Mouse (Mus musculus) adrenal gland, adult 8-10 months (tissue): Measurements from ENCODE around the gene Upp2. TPM values are rescaled to one million over a fixed set of nuclear protein-coding genes. Genes with fewer than 3 reads are reported as not detected.
A peak's percentile ranks its signal among the peaks of the same experiment; 100 is the strongest.

Experiments used
- DNase-seq: peaks from one replicate; pipeline ENCODE4 v3.0.0; 2022
- total RNA-seq, 4 experiments: library from RNA; stranded (reverse); gene quantifications; 2 replicates each; pipeline ENCODE4 v1.2.4; 2022

Upp2 gene
- total RNA-seq, 4 experiments from 2014 or later: 11.2 to 25.6 (median 20.1) TPM

DNA sequence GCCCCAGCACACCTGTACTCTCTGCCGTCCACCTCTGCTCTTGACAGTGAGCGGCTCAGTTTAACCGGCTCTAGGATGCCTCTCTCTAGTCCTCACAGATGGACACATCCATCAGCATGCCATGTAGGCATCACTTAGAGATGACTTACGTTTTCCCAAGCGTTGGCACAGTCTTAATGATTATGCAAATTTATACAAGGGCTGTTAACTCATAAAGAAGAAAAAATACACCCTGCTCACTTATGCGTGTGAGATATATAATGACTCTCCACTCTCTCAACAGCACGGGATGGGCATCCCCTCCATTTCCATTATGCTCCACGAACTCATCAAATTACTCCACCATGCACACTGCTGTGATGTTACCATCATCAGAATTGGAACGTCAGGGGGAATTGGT is 206.7 kb downstream of the Upp2 start:
- DNase-seq: no peak

DNA sequence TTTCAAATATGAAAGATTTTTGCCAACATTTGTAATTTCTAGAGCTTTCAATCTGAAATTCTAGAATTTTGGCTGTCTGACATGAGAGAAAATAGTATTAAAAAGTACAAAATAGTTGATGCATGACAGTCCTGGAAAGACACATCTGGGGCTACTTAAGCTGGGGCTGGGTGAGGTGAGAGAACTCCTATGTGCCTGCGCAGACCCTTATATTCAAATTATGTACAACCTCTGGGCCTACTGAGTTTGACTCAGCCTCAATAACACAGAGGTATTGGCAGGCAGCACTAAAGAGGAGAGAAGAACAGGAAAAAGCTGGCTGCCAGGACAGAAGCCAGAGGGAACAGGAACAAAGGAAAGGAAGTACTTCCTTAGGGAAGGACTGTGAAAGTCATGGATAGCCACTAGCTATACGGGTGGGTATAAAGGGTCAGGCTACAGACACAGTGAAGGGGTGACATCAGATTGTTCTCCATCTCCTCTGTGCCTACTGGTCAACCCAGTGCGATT is 211.9 kb downstream of the Upp2 start:
- no peak for DNase-seq

DNA sequence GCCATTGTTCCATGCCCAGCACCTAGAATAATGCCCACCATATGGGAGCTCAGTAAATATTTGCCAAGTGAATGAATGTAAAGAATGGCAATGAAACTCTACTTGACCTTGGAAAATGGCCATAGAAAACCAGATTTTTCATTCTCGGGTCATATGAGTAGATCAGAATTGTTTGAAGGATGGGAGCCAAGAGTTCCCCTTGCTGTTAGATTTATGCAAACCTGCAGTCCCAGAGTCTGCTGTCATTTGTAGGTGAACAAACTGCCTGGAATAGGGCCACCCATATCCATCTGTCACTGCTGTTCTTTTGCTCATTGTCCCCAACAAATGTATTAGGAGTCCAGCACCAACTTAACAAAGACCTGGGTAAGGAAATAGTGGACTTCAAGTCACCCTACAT is 216.4 kb downstream of the Upp2 start:
- no peak for DNase-seq

DNA sequence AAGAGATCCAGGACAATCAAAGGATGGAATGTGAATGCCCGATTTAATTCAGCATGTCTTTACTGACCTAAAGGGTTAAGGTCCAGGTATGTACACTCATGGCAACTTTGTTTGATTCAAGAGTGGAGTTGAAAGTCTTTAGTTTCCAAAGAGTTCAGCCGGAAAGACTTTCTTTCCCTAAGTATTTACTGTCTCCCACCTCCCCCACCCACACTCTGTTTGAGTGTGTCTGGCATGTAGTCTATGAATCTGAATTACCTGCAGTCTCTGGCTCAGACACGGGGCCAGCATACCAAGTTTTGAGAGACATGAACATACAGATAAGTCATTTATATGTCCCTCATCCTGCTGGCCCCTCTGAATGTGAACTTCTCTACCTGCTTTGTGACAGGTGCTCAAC is 219.1 kb downstream of the Upp2 start:
- no peak for DNase-seq

DNA sequence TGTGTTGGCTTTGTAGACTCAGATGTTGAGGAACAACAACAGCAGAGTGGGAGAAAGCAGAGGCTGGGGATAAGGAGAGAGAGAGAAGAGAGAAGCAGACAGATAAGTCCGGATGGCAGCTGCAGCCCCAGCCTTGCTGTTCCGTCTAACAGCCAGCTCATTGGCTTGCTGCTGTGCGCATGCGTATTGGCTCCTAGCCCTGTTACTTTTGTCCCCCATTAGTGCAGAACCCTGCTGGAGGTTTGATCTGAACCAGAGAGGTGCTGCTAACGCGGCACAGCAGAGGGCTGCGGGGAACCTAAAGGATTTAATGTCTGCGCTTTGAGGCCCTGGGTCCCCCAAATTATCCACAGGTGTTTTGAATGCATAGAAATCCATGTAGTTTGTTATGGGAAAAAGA is 219.6 kb downstream of the Upp2 start:
- no peak for DNase-seq

DNA sequence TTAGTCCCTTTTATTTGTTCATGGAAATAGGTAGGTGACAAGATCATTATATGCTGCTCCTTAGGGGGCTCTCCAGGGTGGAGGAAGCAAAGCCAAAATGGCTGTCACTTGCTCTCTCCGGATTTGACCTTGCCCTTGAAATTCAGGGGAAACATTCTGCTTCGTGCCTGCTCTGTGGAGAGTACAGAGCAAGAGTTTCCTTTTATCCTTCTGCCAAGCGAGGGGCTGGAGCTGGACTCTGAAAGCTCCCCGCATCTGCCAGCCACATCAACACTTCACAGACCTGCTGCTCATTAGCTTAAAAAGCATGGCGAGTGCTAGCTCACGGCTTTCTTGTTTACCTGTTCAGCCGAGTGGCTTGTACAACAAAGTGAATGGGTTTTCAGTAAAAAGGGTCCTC is 220.3 kb downstream of the Upp2 start:
- DNase-seq: peak; percentile 14

DNA sequence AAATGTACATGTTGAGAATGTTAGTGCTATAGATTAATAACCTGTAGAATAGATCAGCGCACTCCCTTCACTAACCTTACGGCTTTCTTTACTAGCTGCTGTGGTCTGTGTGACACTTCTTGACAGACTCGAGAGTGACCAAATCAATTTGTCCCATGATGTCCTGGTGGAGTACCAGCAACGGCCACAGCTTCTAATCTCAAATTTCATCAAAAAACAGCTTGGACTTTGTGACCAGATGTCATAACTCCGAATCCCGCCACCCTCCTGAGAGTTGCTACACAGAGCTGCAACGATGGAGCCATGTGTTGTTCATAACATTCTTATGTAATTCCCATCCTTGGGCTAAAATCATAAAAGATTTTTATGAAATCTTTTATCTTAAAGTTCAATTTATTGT is 222.8 kb downstream of the Upp2 start:
- no peak for DNase-seq

DNA sequence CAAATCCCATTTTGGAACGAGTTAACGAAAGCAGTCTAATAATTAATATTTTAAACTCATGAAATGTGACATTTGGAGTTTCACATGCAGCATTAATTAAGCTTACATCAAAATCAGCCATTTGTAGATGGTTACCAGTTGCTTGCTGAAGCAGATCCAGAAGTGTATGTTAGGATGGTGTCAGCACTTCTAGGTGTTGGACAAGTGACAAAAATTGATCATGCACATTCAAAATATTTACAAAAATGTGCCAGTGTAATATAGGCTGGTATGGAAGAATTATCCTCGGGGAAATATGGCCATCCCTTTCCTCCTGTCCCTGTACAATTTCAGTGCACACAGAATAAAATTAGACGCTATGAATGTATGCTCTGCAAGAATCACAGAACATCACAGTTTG is 223.3 kb downstream of the Upp2 start:
- no peak for DNase-seq

DNA sequence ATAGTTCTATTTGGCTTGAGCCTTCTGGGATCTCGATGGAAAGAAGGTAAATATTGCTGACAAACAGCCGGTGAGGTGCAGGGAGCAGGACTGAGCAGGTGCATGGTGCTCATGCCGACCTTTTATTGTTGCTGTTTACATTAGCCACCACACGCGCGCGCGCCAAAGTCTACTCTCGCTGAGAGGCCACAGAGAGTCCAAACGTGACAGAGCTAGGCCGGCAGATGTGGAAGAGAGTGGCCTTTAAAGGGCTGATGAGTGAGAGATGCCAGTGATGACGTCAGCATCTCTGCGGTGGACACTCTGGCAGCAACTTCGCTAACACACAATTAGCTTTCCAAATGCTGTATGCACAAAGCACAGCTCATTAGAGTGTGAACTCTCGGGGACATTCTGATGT is 227.4 kb downstream of the Upp2 start:
- no peak for DNase-seq

DNA sequence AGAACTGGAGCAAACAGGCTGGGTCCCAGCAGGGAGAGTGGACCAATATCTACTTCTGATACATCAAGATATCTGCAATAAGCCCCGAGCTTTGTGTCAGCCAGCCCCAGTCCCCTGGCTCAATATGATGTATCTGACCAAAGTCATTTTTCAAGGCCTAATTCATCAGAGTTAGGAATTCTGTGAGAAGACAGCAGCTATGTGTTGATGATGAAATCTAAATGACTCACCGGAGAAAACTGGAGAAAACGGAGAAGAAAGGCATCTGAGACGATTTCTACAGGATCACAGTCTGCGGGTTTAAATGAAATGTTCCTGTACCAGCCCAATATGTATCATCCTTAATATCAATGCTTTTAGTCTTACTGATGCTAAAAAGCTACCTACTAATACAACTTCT is 228.3 kb downstream of the Upp2 start:
- DNase-seq: no peak

DNA sequence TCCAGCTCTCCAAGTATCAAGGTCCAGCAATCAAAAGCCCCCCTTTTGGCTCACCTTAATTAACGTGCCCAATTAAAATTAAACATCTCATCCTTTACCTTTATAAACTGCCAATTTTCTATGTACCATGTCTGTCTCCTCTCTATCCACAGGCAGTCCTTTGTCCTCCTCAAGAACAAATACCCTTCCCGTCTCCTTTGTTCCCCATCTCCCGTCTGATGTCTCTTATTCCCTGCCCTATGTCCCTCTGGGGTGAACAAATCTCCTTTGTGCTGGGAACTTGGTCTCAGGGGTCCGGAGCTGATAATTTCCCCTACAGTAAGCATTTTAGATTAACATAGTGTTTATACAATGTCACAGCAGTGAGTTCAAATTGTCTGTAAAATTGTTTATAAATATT is 230.4 kb downstream of the Upp2 start:
- no peak for DNase-seq

DNA sequence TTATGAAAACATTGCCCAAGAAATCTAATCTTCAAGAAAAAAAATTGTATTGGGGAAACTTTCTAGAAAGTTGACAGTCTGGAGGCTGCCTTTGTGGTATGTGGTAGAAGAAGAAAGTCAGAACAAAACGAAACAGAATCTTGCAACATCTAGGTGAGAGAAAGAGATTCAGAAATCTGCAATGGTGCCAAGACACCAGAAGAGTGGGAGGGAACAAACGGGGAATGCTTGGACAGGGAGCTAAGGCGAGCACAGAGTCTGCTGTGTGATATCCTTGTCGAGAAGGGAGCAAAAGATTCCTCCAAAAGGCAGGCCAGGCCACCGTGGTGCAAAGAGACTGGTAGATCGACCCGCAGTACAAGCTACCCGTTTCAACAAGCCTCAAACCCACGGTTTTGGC is 232.0 kb downstream of the Upp2 start:
- DNase-seq: no peak

DNA sequence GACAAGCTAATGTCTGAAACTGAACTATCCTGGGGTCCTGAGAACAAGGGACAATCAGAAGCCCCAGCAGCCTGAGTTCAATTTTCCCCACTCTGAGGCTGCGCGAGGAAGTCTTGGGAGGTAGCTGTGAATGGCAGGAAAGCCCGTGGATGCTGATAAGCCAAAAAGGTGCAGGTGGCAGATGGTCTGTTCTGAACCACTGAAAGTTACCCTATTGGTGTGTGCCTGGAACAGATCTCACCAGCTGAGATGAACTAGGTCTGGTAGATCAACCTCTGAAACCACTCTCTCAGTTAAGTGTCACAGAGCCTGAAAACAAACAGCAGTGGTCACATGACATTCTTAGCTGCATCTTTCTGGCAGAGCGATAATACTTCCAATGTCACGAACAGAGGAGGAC is 232.5 kb downstream of the Upp2 start:
- DNase-seq: no peak

DNA sequence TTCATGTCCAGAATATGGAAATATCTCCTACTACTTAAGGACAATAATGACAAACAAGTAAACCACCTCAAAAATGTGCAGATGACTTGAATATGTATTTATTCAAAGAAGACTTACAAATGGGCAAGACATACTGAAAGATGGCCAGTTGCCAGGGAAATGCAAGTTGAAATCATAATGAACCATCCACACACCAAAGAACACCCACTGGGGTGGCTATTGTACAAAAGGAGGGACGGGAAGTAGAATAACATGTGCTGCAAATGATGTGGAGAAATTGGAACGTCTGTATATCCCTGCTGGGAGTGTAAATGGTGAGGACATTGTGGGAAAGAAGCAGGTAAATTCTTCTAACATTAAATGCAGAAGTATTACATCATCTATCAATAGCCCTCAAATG is 245.8 kb downstream of the Upp2 start:
- no peak for DNase-seq

DNA sequence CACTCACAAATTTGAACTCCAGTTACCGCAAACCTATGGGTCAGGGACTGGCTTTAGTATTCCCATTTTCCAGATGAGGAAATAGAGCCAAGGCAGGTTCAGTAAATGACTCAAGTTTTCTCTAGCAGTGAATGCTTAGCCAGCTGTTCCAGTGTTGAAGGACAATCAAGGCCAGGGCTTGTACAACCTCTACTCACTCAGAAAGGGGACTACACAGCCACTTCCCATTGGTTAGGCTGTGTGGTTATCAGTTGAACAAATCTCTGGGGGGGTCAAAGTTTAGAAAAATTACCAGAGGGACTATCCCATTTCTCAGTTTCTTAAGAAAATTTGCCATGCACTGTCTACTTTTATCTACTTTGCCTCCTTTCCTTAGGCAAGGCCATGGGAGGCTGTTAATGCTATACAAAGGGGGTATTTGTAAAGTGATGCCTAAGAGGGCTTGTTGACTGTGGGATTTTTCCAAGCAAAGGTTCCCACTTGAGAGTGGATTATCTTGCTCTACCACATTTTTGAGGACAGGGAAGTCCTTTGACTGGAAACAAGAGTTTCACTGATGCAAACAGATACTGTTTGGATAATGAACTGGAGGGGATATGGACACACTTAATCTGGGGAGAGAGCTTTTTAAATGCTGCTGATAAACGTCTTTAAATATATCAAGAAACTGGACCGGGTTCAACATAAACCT is 262.0 kb downstream of the Upp2 start:
- no peak for DNase-seq

DNA sequence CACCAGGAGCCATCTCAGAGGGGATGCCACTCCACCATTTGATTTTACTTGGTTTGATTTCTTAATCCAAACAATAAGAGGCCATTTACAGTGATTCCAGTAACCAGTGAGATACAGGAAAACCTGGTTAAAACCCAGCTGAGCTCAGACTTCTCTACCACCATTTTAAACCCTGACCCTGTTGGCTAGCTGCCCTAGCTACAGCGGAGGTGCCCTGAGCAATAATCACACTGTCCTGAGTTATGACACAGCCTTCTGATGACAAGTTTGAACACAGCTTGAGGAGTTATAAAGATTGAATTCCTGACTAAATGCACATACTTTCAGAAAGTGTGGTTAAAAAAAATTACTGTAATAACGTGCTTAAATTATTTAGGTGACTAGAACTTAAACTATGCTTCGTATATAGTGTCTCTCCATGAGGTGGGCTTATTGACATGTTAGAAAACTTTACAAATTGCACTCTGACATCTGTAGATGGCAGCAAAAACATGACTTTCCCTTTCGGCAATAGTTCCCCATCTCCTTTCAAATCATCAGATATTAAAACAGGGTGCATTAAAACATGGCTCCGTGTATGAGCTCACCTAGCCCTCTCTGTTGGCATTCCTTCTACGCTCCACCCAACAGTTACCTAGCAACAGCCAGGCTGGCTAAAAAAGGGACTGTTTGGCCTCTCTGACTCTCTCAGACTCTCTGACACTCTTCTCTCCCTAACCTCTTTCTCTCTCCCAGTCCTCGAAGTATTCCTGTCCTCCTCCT is 263.1 kb downstream of the Upp2 start:
- peak; percentile 12 for DNase-seq

DNA sequence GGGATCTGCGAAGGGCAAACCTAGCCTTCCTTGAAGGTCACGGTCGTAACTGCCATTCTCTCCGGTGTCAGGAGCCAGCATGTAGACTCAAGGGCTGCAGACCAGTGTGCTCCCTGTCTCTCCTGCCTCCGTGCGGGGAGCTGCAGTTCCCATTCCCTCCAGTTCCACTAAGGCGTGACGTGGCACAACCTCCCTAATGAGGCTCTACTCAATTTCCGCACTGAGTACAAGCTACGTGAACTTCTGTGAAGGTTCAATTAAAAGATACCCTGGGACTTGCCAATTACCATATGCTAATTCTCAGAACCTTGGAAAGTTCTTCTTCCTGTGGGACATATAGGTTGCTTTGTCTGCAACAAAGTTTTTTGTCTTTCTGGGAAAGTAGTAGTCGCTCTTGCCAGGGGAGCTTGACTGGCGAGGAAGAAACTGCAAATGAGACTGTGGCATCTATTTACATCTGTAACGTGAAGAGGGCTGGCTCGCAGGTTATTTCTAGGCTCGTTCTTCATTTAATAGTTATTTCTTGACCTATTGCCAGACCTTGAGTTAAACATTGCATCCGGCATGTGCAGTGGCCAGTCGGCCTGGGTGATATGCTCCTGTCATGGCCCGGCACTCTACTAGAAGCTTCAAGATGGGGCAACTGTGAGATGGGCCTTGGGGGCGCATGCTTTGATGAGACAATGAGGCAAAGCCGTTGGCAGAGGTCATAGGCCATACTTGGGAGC is 265.3 kb downstream of the Upp2 start:
- DNase-seq: no peak

DNA sequence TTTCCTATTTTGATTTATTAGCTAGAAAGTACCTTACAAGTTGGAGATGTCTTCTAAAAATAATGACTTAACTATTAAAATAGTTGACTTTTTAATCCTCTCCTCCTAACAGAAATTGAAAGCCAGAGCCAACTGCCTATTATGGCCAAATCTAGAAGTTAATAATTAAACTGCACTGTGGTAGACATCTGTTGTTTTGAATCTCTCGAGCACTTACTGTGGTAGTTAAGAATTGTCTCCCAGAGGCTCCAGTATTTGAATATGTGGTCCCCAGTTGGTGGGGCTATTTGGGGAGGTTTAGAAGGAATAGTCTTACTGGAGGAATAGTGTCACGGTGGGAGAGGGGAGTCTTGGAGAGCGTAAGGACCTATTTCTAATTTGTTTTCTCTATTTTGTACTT is 273.9 kb downstream of the Upp2 start:
- DNase-seq: no peak

DNA sequence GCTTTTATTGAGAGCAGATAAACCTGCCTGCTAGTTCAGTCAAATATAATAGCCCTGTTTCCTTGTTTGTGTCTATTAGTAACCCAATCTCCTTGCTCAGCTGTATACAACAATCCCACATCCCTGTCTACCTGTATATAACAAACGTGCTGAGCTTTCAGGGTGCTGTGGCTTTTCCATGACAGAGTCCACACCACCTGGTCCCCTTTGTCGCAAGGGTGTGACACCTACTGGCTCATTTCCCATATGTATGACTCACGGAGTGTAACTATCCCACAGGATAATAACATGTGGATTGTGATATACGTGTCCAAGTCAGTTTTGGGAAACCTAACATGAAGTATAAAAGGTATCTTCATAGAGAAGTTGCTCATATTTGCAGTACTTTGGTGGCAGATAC is 275.3 kb downstream of the Upp2 start:
- no peak for DNase-seq
